Mouse (Mus musculus): Measurements from ENCODE around the gene Gpr6. TPM values are rescaled to one million over a fixed set of nuclear protein-coding genes. Genes with fewer than 3 reads are reported as not detected.
A peak's percentile ranks its signal among the peaks of the same experiment; 100 is the strongest.

The Gpr6 gene
- polyA plus RNA-seq, 1 experiment from 2014 or later, result 0.36 TPM

GRCm38 (mm10) chr10:41038476-41038875, 33.6 kb downstream of the Gpr6 start:
- Histone ChIP-seq H3K36me3 (no peaks in the 10 kb centered on the region), H3K4me2 (no peak overlapping the region), H3K9ac (no peak overlapping the region), H3K27me3 (no peaks in the 10 kb centered on the region), H3K4me3 (no peak overlapping the region), H3K9me3 (no peaks in the 10 kb centered on the region), H3K4me1 (replicated peaks) (peaks cover 19% of the 10 kb centered on the region), H3K27ac (no peak overlapping the region)
- 38% methylated on average over 6 of the region's 6 CpGs for WGBS
- ATAC-seq (ENCODE audit: low FRiP score), result no peak

- H3K9ac ChIP-seq, result no peak overlapping the region
- no peak overlapping the region for H3K27ac ChIP-seq
- H3K27me3 ChIP-seq, result no peaks in the 10 kb centered on the region
- H3K9me3 ChIP-seq, result no peaks in the 10 kb centered on the region
- H3K4me1 ChIP-seq (replicated peaks), result peaks cover 19% of the 10 kb centered on the region
- H3K36me3 ChIP-seq, result no peaks in the 10 kb centered on the region
- 0 out of 2 replicates have a peak, but pooled peaks have one; percentile 49 for ATAC-seq (ENCODE audit: low FRiP score)
- WGBS, result 64% methylated on average over 8 of the region's 8 CpGs
- no peak overlapping the region for H3K4me3 ChIP-seq
- H3K4me2 ChIP-seq, result no peak overlapping the region
These were observed 34.4 kb downstream of the Gpr6 start for GRCm38 (mm10) chr10:41037722-41038121.

- H3K9ac ChIP-seq, result no peak overlapping the region
- H3K9me3 ChIP-seq, result no peaks in the 10 kb centered on the region
- no peak overlapping the region for H3K27ac ChIP-seq
- no peak overlapping the region for H3K4me2 ChIP-seq
- peaks cover 2% of the 10 kb centered on the region for H3K4me1 ChIP-seq (replicated peaks)
- H3K36me3 ChIP-seq, result no peaks in the 10 kb centered on the region
- no peak overlapping the region for H3K4me3 ChIP-seq
- no peak for ATAC-seq (ENCODE audit: low FRiP score)
- H3K27me3 ChIP-seq, result no peaks in the 10 kb centered on the region
- 81% methylated on average over 7 of the region's 7 CpGs for WGBS
These were observed 39.3 kb downstream of the Gpr6 start for GRCm38 (mm10) chr10:41032811-41033210.

GRCm38 (mm10) chr10:41024860-41025259, 47.2 kb downstream of the Gpr6 start:
- Histone ChIP-seq H3K4me1 (replicated peaks) (no peaks in the 10 kb centered on the region), H3K4me2 (no peak overlapping the region), H3K27ac (no peak overlapping the region), H3K9ac (no peak overlapping the region), H3K4me3 (no peak overlapping the region), H3K36me3 (no peaks in the 10 kb centered on the region), H3K9me3 (no peaks in the 10 kb centered on the region), H3K27me3 (no peaks in the 10 kb centered on the region)
- ATAC-seq (ENCODE audit: low FRiP score), result no peak
- 68% methylated on average over 1 of the region's 1 CpGs for WGBS

GRCm38 (mm10) chr10:41024406-41024805, 47.7 kb downstream of the Gpr6 start:
- Histone ChIP-seq H3K4me3 (no peak overlapping the region), H3K36me3 (no peaks in the 10 kb centered on the region), H3K4me2 (no peak overlapping the region), H3K27me3 (no peaks in the 10 kb centered on the region), H3K9ac (no peak overlapping the region), H3K27ac (no peak overlapping the region), H3K4me1 (replicated peaks) (no peaks in the 10 kb centered on the region), H3K9me3 (no peaks in the 10 kb centered on the region)
- 63% methylated on average over 1 of the region's 1 CpGs for WGBS
- ATAC-seq (ENCODE audit: low FRiP score), result no peak

- Histone ChIP-seq H3K27ac (no peak overlapping the region), H3K4me3 (no peak overlapping the region), H3K36me3 (no peaks in the 10 kb centered on the region), H3K9me3 (no peaks in the 10 kb centered on the region), H3K9ac (no peak overlapping the region), H3K4me1 (replicated peaks) (no peaks in the 10 kb centered on the region), H3K4me2 (no peak overlapping the region), H3K27me3 (no peaks in the 10 kb centered on the region)
- 95% methylated on average over 4 of the region's 4 CpGs for WGBS
- ATAC-seq (ENCODE audit: low FRiP score), result no peak
These were observed 49.9 kb downstream of the Gpr6 start for GRCm38 (mm10) chr10:41022226-41022625.

Other genes with a start within 250 kb of the Gpr6 start
- 25.9 and 26.7 TPM in 2 replicates for gene Cdc40, start 189.0 kb downstream of the Gpr6 start, polyA plus RNA-seq (2015; fragmentation: Nextera tagmentation; extraction: Ambion mirVana)
- 90.2 and 91.6 TPM in 2 replicates for gene Wasf1, start 188.8 kb downstream of the Gpr6 start, polyA plus RNA-seq (2015; fragmentation: Nextera tagmentation; extraction: Ambion mirVana)
- gene Fig4, start 231.0 kb upstream of the Gpr6 start, polyA plus RNA-seq (2015; fragmentation: Nextera tagmentation; extraction: Ambion mirVana), result 28.0 and 29.1 TPM in 2 replicates
- 0.25 and 0.26 TPM in 2 replicates for gene Ak9, start 231.7 kb upstream of the Gpr6 start, polyA plus RNA-seq (2015; fragmentation: Nextera tagmentation; extraction: Ambion mirVana)